Comparison of ENCODE assay signal across 19 mouse cellular contexts in genomic region chr19:57615972-57616621, GRCm38 (mm10). TPM values are rescaled to one million over a fixed set of nuclear protein-coding genes. Genes with fewer than 3 reads are reported as not detected.
DNase-seq lines count a peak whose midpoint lies in the region; ATAC-seq and TF ChIP-seq lines count a peak whose summit lies in the region.
"Had no signal": no experiment of that assay in that cellular context is flagged by ENCODE, and none has a peak within 500 bp of the region (broad histone marks: within the 10 kb centered on the region; RNA-seq: fewer than 3 reads in every experiment).

No protein-coding gene starts in this region.

- no peak for ATAC-seq in intestine, postnatal 0 days
- ATAC-seq in intestine, embryonic 16.5 days, result no peak
- 0 out of 2 replicates have a peak, but pooled peaks have one; percentile 66 for ATAC-seq in kidney, embryonic 16.5 days (ENCODE audit: low FRiP score, low TSS enrichment)
- no peak for ATAC-seq in stomach, embryonic 16.5 days (ENCODE audit: insufficient read depth, low FRiP score)
- no peak for ATAC-seq in stomach, postnatal 0 days (ENCODE audit: low FRiP score, low TSS enrichment)
- ATAC-seq in inflammation-experienced regulatory T-cells, adult 6 months, result no peak
- ATAC-seq: forebrain, embryonic 16.5 days had no signal

- no peak overlapping the region for H3K9ac ChIP-seq in intestine, postnatal 0 days (ENCODE audit: low read depth, low read length)
- H3K9ac ChIP-seq in intestine, embryonic 16.5 days (ENCODE audit: low read depth, low read length), result no peak overlapping the region
- H3K9ac ChIP-seq in kidney, embryonic 16.5 days (replicated peaks; ENCODE audit: low read length), result no peak overlapping the region
- H3K9ac ChIP-seq in stomach, embryonic 16.5 days (ENCODE audit: low read length), result no peak overlapping the region
- H3K9ac ChIP-seq in stomach, postnatal 0 days (ENCODE audit: low read length), result no peak overlapping the region
- H3K9ac ChIP-seq: embryonic facial prominence, embryonic 13.5 days; forebrain, embryonic 12.5 days had no signal

- 0 out of 2 replicates have a peak overlapping the region, but pooled peaks have one; percentile 3 for H3K4me2 ChIP-seq in intestine, postnatal 0 days (replicated peaks; ENCODE audit: low read depth)
- no peak overlapping the region for H3K4me2 ChIP-seq in intestine, embryonic 16.5 days (ENCODE audit: low read depth, low read length)
- H3K4me2 ChIP-seq in kidney, embryonic 16.5 days (replicated peaks; ENCODE audit: low read depth, low read length), result no peak overlapping the region
- peak overlapping the region; percentile 7; the same call in 1 of the 2 replicates for H3K4me2 ChIP-seq in stomach, embryonic 16.5 days (ENCODE audit: low read depth, low read length)
- H3K4me2 ChIP-seq in stomach, postnatal 0 days (replicated peaks; ENCODE audit: low read depth), result no peak overlapping the region; the same call in 1 of the 2 replicates
- H3K4me2 ChIP-seq: embryonic facial prominence, embryonic 13.5 days; forebrain, embryonic 12.5 days had no signal

- no peaks in the 10 kb centered on the region for H3K27me3 ChIP-seq in intestine, postnatal 0 days (replicated peaks; ENCODE audit: control insufficient read depth, insufficient read depth, low read length)
- H3K27me3 ChIP-seq in intestine, embryonic 16.5 days (replicated peaks; ENCODE audit: control insufficient read depth, insufficient read depth, low read length), result no peaks in the 10 kb centered on the region
- H3K27me3 ChIP-seq in kidney, embryonic 16.5 days (ENCODE audit: insufficient read depth, low read length), result no peaks in the 10 kb centered on the region
- H3K27me3 ChIP-seq in stomach, embryonic 16.5 days (ENCODE audit: control insufficient read depth, insufficient read depth, low read length), result no peaks in the 10 kb centered on the region
- no peaks in the 10 kb centered on the region for H3K27me3 ChIP-seq in stomach, postnatal 0 days (ENCODE audit: control insufficient read depth, insufficient read depth, low read length)
- H3K27me3 ChIP-seq: embryonic facial prominence, embryonic 13.5 days; forebrain, embryonic 12.5 days had no signal

- no peak overlapping the region for H3K4me3 ChIP-seq in intestine, postnatal 0 days (ENCODE audit: low read depth, low read length)
- H3K4me3 ChIP-seq in intestine, embryonic 16.5 days (ENCODE audit: low read length), result no peak overlapping the region
- no peak overlapping the region for H3K4me3 ChIP-seq in kidney, embryonic 16.5 days (ENCODE audit: low read length)
- no peak overlapping the region for H3K4me3 ChIP-seq in stomach, embryonic 16.5 days (replicated peaks; ENCODE audit: low read length)
- H3K4me3 ChIP-seq in stomach, postnatal 0 days (ENCODE audit: low read depth, low read length), result no peak overlapping the region
- H3K4me3 ChIP-seq: embryonic facial prominence, embryonic 13.5 days; forebrain, embryonic 12.5 days; heart, embryonic 10.5 days had no signal

- no peak for DNase-seq in kidney, postnatal 25 days
- DNase-seq in stomach, postnatal 0 days (ENCODE audit: low spot score), result no peak
- DNase-seq: adrenal gland, adult 2 months; adrenal gland, postnatal 25 days; cerebellum, adult 18-20 months; cerebellum, adult 9-11 months; cerebellum, postnatal 36 days; gastrocnemius, postnatal 10 days; heart, adult 18-20 months; heart, postnatal 10 days had no signal

- 48% methylated on average over 9 of the region's 9 CpGs for WGBS in intestine, postnatal 0 days
- 61% methylated on average over 9 of the region's 9 CpGs for WGBS in intestine, embryonic 16.5 days
- WGBS in kidney, embryonic 16.5 days, result 74% methylated on average over 9 of the region's 9 CpGs
- 59% methylated on average over 9 of the region's 9 CpGs for WGBS in stomach, embryonic 16.5 days
- WGBS in stomach, postnatal 0 days, result 46% methylated on average over 9 of the region's 9 CpGs

- H3K9me3 ChIP-seq in intestine, postnatal 0 days (ENCODE audit: control insufficient read depth), result no peaks in the 10 kb centered on the region
- H3K9me3 ChIP-seq in intestine, embryonic 16.5 days (ENCODE audit: control insufficient read depth, low read length), result no peaks in the 10 kb centered on the region
- no peaks in the 10 kb centered on the region for H3K9me3 ChIP-seq in kidney, embryonic 16.5 days (ENCODE audit: low read length)
- H3K9me3 ChIP-seq in stomach, embryonic 16.5 days (replicated peaks; ENCODE audit: control insufficient read depth, low read length), result no peaks in the 10 kb centered on the region
- no peaks in the 10 kb centered on the region for H3K9me3 ChIP-seq in stomach, postnatal 0 days (ENCODE audit: control insufficient read depth, low read length)
- H3K9me3 ChIP-seq: embryonic facial prominence, embryonic 13.5 days; forebrain, embryonic 12.5 days; heart, embryonic 10.5 days had no signal

- TF ChIP-seq EP300 in stomach, postnatal 0 days (optimal IDR thresholded peaks at IDR 0.05), result no peak

- TF ChIP-seq CTCF in intestine, postnatal 0 days (IDR thresholded peaks at IDR 0.05; ENCODE audit: low read depth), result no peak
- TF ChIP-seq CTCF in stomach, postnatal 0 days (IDR thresholded peaks at IDR 0.05; ENCODE audit: low read depth), result no peak

- no peak overlapping the region; the same call in 1 of the 2 replicates for H3K27ac ChIP-seq in intestine, postnatal 0 days (ENCODE audit: low read depth, low read length)
- no peak overlapping the region; the same call in 1 of the 2 replicates for H3K27ac ChIP-seq in intestine, embryonic 16.5 days (ENCODE audit: low read length)
- no peak overlapping the region for H3K27ac ChIP-seq in kidney, embryonic 16.5 days (ENCODE audit: low read length)
- no peak overlapping the region for H3K27ac ChIP-seq in stomach, embryonic 16.5 days (ENCODE audit: low read length)
- H3K27ac ChIP-seq in stomach, postnatal 0 days (replicated peaks), result no peak overlapping the region
- H3K27ac ChIP-seq: embryonic facial prominence, embryonic 13.5 days; forebrain, embryonic 12.5 days; heart, embryonic 10.5 days had no signal

- 0 out of 2 replicates have a peak, but pooled peaks cover 3% of the 10 kb centered on the region for H3K4me1 ChIP-seq in intestine, postnatal 0 days (replicated peaks; ENCODE audit: control insufficient read depth, insufficient read depth, low read length)
- peaks cover 2% of the 10 kb centered on the region for H3K4me1 ChIP-seq in intestine, embryonic 16.5 days (ENCODE audit: control insufficient read depth, insufficient read depth, low read length)
- peaks cover 8% of the 10 kb centered on the region for H3K4me1 ChIP-seq in kidney, embryonic 16.5 days (ENCODE audit: insufficient read depth, low read length)
- H3K4me1 ChIP-seq in stomach, embryonic 16.5 days (ENCODE audit: control insufficient read depth, insufficient read depth, low read length), result peaks cover 13% of the 10 kb centered on the region
- H3K4me1 ChIP-seq in stomach, postnatal 0 days (replicated peaks; ENCODE audit: control insufficient read depth, insufficient read depth), result peaks cover 3% of the 10 kb centered on the region; the same call in 1 of the 2 replicates

- no peaks in the 10 kb centered on the region; the same call in 1 of the 2 replicates for H3K36me3 ChIP-seq in intestine, postnatal 0 days (ENCODE audit: control insufficient read depth, insufficient read depth)
- H3K36me3 ChIP-seq in intestine, embryonic 16.5 days (ENCODE audit: control insufficient read depth, insufficient read depth, low read length), result no peaks in the 10 kb centered on the region
- H3K36me3 ChIP-seq in kidney, embryonic 16.5 days (ENCODE audit: insufficient read depth, low read length), result no peaks in the 10 kb centered on the region
- no peaks in the 10 kb centered on the region for H3K36me3 ChIP-seq in stomach, embryonic 16.5 days (ENCODE audit: control insufficient read depth, insufficient read depth, low read length)
- H3K36me3 ChIP-seq in stomach, postnatal 0 days (ENCODE audit: control insufficient read depth, insufficient read depth, low read length), result 0 out of 2 replicates have a peak, but pooled peaks cover 2% of the 10 kb centered on the region
- H3K36me3 ChIP-seq: heart, embryonic 10.5 days had no signal

RNA-seq across cellular contexts. Expression of gene Atrnl1, which starts 5.3 kb away (rescaled TPM):
- 2.5 and 2.6 TPM in 2 replicates for polyA plus RNA-seq in intestine, postnatal 0 days (2015; fragmentation: Nextera tagmentation; extraction: Ambion mirVana)
- polyA plus RNA-seq in intestine, embryonic 16.5 days (2015; fragmentation: Nextera tagmentation; extraction: Ambion mirVana), result 2.8 and 3.3 TPM in 2 replicates
- polyA plus RNA-seq in kidney, embryonic 16.5 days (2015; fragmentation: Nextera tagmentation; extraction: Ambion mirVana), result 8.9 and 9.6 TPM in 2 replicates
- polyA plus RNA-seq in stomach, embryonic 16.5 days (2015; fragmentation: Nextera tagmentation; extraction: Ambion mirVana), result 5.5 and 5.7 TPM in 2 replicates
- polyA plus RNA-seq in stomach, postnatal 0 days (2015; fragmentation: Nextera tagmentation; extraction: Ambion mirVana), result 3.9 and 4.2 TPM in 2 replicates
- polyA plus RNA-seq in inflammation-experienced regulatory T-cells, adult 6 months (2017; shearing (Covaris generic)), result under 1 TPM; 0.12 to 0.28 (median 0.16) TPM

Comparison
In these comparisons a context has a peak if more than half of its experiments do, and no peak if none do; other contexts are left out.
1. H3K4me2 ChIP-seq: peak in intestine, postnatal 0 days (single experiment) and stomach, embryonic 16.5 days (single experiment); none in intestine, embryonic 16.5 days (single experiment), kidney, embryonic 16.5 days (single experiment) and stomach, postnatal 0 days (single experiment).